Comparison of ENCODE assay signal across 24 mouse cellular contexts in genomic region chr12:54276978-54277537, GRCm38 (mm10).
DNase-seq lines count a peak whose midpoint lies in the region; ATAC-seq lines count a peak whose summit lies in the region.
"Had no signal": no experiment of that assay in that cellular context is flagged by ENCODE, and none has a peak within 500 bp of the region (broad histone marks: within the 10 kb centered on the region; RNA-seq: fewer than 3 reads in every experiment).

No protein-coding gene starts in this region.

- H3K4me1 ChIP-seq in embryonic facial prominence, embryonic 14.5 days (ENCODE audit: control insufficient read depth, insufficient read depth, low read length): no peaks in the 10 kb centered on the region
- H3K4me1 ChIP-seq in embryonic facial prominence, embryonic 10.5 days: peaks cover 4% of the 10 kb centered on the region
- H3K4me1 ChIP-seq in stomach, embryonic 16.5 days (ENCODE audit: control insufficient read depth, insufficient read depth, low read length): no peaks in the 10 kb centered on the region; the same call in 1 of the 2 replicates
- H3K4me1 ChIP-seq: forebrain, embryonic 10.5 days; hindbrain, embryonic 12.5 days had no signal

- no peaks in the 10 kb centered on the region for H3K9me3 ChIP-seq in embryonic facial prominence, embryonic 14.5 days (ENCODE audit: control insufficient read depth, low read length)
- no peaks in the 10 kb centered on the region for H3K9me3 ChIP-seq in embryonic facial prominence, embryonic 10.5 days
- H3K9me3 ChIP-seq in stomach, embryonic 16.5 days (replicated peaks; ENCODE audit: control insufficient read depth, low read length): no peaks in the 10 kb centered on the region
- H3K9me3 ChIP-seq: embryonic facial prominence, embryonic 15.5 days; forebrain, embryonic 10.5 days; heart, embryonic 13.5 days; hindbrain, embryonic 12.5 days had no signal

- 73% methylated on average over 7 of the region's 7 CpGs for WGBS in embryonic facial prominence, embryonic 14.5 days
- 81% methylated on average over 7 of the region's 7 CpGs for WGBS in embryonic facial prominence, embryonic 10.5 days
- WGBS in stomach, embryonic 16.5 days: 56% methylated on average over 7 of the region's 7 CpGs

- H3K36me3 ChIP-seq in embryonic facial prominence, embryonic 14.5 days (ENCODE audit: control insufficient read depth, insufficient read depth, low read length): no peaks in the 10 kb centered on the region
- H3K36me3 ChIP-seq in embryonic facial prominence, embryonic 10.5 days (replicated peaks): no peaks in the 10 kb centered on the region
- H3K36me3 ChIP-seq in stomach, embryonic 16.5 days (ENCODE audit: control insufficient read depth, insufficient read depth, low read length): no peaks in the 10 kb centered on the region
- H3K36me3 ChIP-seq: embryonic facial prominence, embryonic 15.5 days; forebrain, embryonic 10.5 days; G1E; heart, embryonic 13.5 days; hindbrain, embryonic 12.5 days had no signal

- no peak overlapping the region for H3K27ac ChIP-seq in embryonic facial prominence, embryonic 14.5 days (replicated peaks; ENCODE audit: low read depth, low read length)
- no peak overlapping the region for H3K27ac ChIP-seq in embryonic facial prominence, embryonic 10.5 days (replicated peaks)
- H3K27ac ChIP-seq in stomach, embryonic 16.5 days (ENCODE audit: low read length): peak overlapping the region; percentile 24; the same call in 1 of the 2 replicates
- H3K27ac ChIP-seq: embryonic facial prominence, embryonic 15.5 days; forebrain, embryonic 10.5 days; heart, embryonic 13.5 days; hindbrain, embryonic 12.5 days had no signal

- peak; percentile 30; the same call in 1 of the 2 replicates for ATAC-seq in embryonic facial prominence, embryonic 14.5 days (ENCODE audit: low read depth)
- peak; percentile 25; the same call in 1 of the 2 replicates for ATAC-seq in stomach, embryonic 16.5 days (ENCODE audit: insufficient read depth, low FRiP score)
- ATAC-seq: CD4-positive, CD25-positive, alpha-beta regulatory T cell, adult 4 months; forebrain, embryonic 14.5 days; hindbrain, embryonic 16.5 days; inflammation-experienced regulatory T-cells, adult 6 months had no signal

- DNase-seq in embryonic facial prominence, embryonic 14.5 days (ENCODE audit: low spot score): no peak
- DNase-seq in embryonic facial prominence, embryonic 10.5 days (ENCODE audit: low spot score): no peak
- peak; percentile 5 for DNase-seq in kidney, postnatal 10 days
- no peak for DNase-seq in kidney, adult 11 months
- DNase-seq in spleen, adult 18-20 months: no peak
- no peak for DNase-seq in neural tube, embryonic 10.5 days (ENCODE audit: extremely low spot score, low spot score)
- DNase-seq: adrenal gland, postnatal 14 days; B cell, adult 2 months; cerebellum, adult 11-12 months; cerebellum, adult 9-10 months; cerebellum, postnatal 36 days; gastrocnemius, postnatal 14 days; heart, postnatal 4 days had no signal

- H3K27me3 ChIP-seq in embryonic facial prominence, embryonic 14.5 days (replicated peaks; ENCODE audit: control insufficient read depth, insufficient read depth, low read length): no peaks in the 10 kb centered on the region
- no peaks in the 10 kb centered on the region for H3K27me3 ChIP-seq in embryonic facial prominence, embryonic 10.5 days (replicated peaks; ENCODE audit: low read depth, poor library complexity, severe bottlenecking)
- no peaks in the 10 kb centered on the region for H3K27me3 ChIP-seq in stomach, embryonic 16.5 days (ENCODE audit: control insufficient read depth, insufficient read depth, low read length)
- H3K27me3 ChIP-seq: embryonic facial prominence, embryonic 15.5 days; heart, embryonic 13.5 days; hindbrain, embryonic 12.5 days had no signal

- no peak overlapping the region for H3K4me3 ChIP-seq in embryonic facial prominence, embryonic 14.5 days (ENCODE audit: low read depth, low read length)
- no peak overlapping the region for H3K4me3 ChIP-seq in embryonic facial prominence, embryonic 10.5 days
- no peak overlapping the region for H3K4me3 ChIP-seq in stomach, embryonic 16.5 days (replicated peaks; ENCODE audit: low read length)
- H3K4me3 ChIP-seq: embryonic facial prominence, embryonic 15.5 days; erythroblast, embryonic 14.5 days; forebrain, embryonic 10.5 days; heart, embryonic 13.5 days; hindbrain, embryonic 12.5 days had no signal

- H3K4me2 ChIP-seq in embryonic facial prominence, embryonic 14.5 days (ENCODE audit: low read depth, low read length): no peak overlapping the region
- no peak overlapping the region for H3K4me2 ChIP-seq in stomach, embryonic 16.5 days (ENCODE audit: low read depth, low read length)
- H3K4me2 ChIP-seq: embryonic facial prominence, embryonic 15.5 days; heart, embryonic 13.5 days; hindbrain, embryonic 12.5 days had no signal

- no peak overlapping the region for H3K9ac ChIP-seq in embryonic facial prominence, embryonic 14.5 days (ENCODE audit: low read depth, low read length)
- H3K9ac ChIP-seq in stomach, embryonic 16.5 days (ENCODE audit: low read length): no peak overlapping the region
- H3K9ac ChIP-seq: embryonic facial prominence, embryonic 15.5 days; heart, embryonic 13.5 days; hindbrain, embryonic 12.5 days had no signal
